Mouse (Mus musculus): ENCODE results near the gene Wnt6. TPM values are rescaled to one million over a fixed set of nuclear protein-coding genes. Genes with fewer than 3 reads are reported as not detected.

Gene Wnt6
- polyA plus RNA-seq, 1 experiment from 2014 or later = 4.5 TPM

- Histone ChIP-seq H3K4me2 (peak overlapping the region; percentile 84), H3K4me3 (peak overlapping the region; percentile 45), H3K27me3 (peaks cover 94% of the 10 kb centered on the region), H3K27ac (no peak overlapping the region), H3K4me1 (replicated peaks) (peaks cover 25% of the 10 kb centered on the region), H3K9me3 (no peaks in the 10 kb centered on the region), H3K36me3 (no peaks in the 10 kb centered on the region), H3K9ac (0 out of 2 replicates have a peak overlapping the region, but pooled peaks have one; percentile 53)
- ATAC-seq (ENCODE audit: low FRiP score) = no peak
- WGBS = 3% methylated on average over 13 of the region's 13 CpGs
Observed at GRCm38 (mm10) chr1:74783554-74783953, 11.9 kb downstream of the Wnt6 start.

GRCm38 (mm10) chr1:74784041-74784759, 12.5 kb downstream of the Wnt6 start:
- Histone ChIP-seq H3K27me3 (peaks cover 94% of the 10 kb centered on the region), H3K27ac (no peak overlapping the region), H3K4me1 (replicated peaks) (peaks cover 30% of the 10 kb centered on the region), H3K4me3 (peak overlapping the region; percentile 45), H3K36me3 (no peaks in the 10 kb centered on the region), H3K9me3 (no peaks in the 10 kb centered on the region), H3K4me2 (peak overlapping the region; percentile 84), H3K9ac (peak overlapping the region; percentile 53)
- ATAC-seq (ENCODE audit: low FRiP score) = peak; percentile 34
- under 1% methylated on average over 67 of the region's 67 CpGs for WGBS

- 4% methylated on average over 7 of the region's 7 CpGs for WGBS
- Histone ChIP-seq H3K9ac (no peak overlapping the region), H3K9me3 (no peaks in the 10 kb centered on the region), H3K27ac (no peak overlapping the region), H3K4me3 (no peak overlapping the region), H3K27me3 (peaks cover 98% of the 10 kb centered on the region), H3K4me1 (replicated peaks) (peaks cover 36% of the 10 kb centered on the region), H3K4me2 (no peak overlapping the region), H3K36me3 (no peaks in the 10 kb centered on the region)
- ATAC-seq (ENCODE audit: low FRiP score) = peak; percentile 31; the same call in 1 of the 2 replicates
Observed at GRCm38 (mm10) chr1:74787846-74788245, 16.2 kb downstream of the Wnt6 start.

GRCm38 (mm10) chr1:74788603-74789176, 17.0 kb downstream of the Wnt6 start:
- Histone ChIP-seq H3K36me3 (no peaks in the 10 kb centered on the region), H3K4me1 (replicated peaks) (peaks cover 38% of the 10 kb centered on the region), H3K27ac (no peak overlapping the region), H3K9ac (no peak overlapping the region), H3K4me3 (no peak overlapping the region), H3K27me3 (peaks cover 98% of the 10 kb centered on the region), H3K9me3 (no peaks in the 10 kb centered on the region), H3K4me2 (no peak overlapping the region)
- no peak for ATAC-seq (ENCODE audit: low FRiP score)
- WGBS = 17% methylated on average over 6 of the region's 6 CpGs

GRCm38 (mm10) chr1:74790095-74790494, 18.4 kb downstream of the Wnt6 start:
- WGBS = 4% methylated on average over 3 of the region's 3 CpGs
- Histone ChIP-seq H3K9me3 (no peaks in the 10 kb centered on the region), H3K4me2 (no peak overlapping the region), H3K4me3 (no peak overlapping the region), H3K9ac (no peak overlapping the region), H3K27me3 (peaks cover 98% of the 10 kb centered on the region), H3K27ac (no peak overlapping the region), H3K36me3 (no peaks in the 10 kb centered on the region), H3K4me1 (replicated peaks) (peaks cover 42% of the 10 kb centered on the region)
- ATAC-seq (ENCODE audit: low FRiP score) = no peak

- H3K4me2 ChIP-seq = peak within 1 kb of the TSS; percentile 53
- peak within 1 kb of the TSS; percentile 53; the same call in 1 of the 2 replicates for H3K9ac ChIP-seq
- no peaks in the 10 kb centered on the region for H3K36me3 ChIP-seq
- 0% methylated on average over 11 of the region's 11 CpGs for WGBS
- H3K4me1 ChIP-seq (replicated peaks) = peaks cover 47% of the 10 kb centered on the region
- H3K4me3 ChIP-seq = peak within 1 kb of the TSS; percentile 31
- H3K27ac ChIP-seq = no peak within 1 kb of the TSS
- peaks cover 99% of the 10 kb centered on the region for H3K27me3 ChIP-seq
- no peaks in the 10 kb centered on the region for H3K9me3 ChIP-seq
- ATAC-seq (ENCODE audit: low FRiP score) = 0 out of 2 replicates have a peak, but pooled peaks have one; percentile 7
Observed at GRCm38 (mm10) chr1:74791249-74791648, 19.6 kb downstream of the Wnt6 start, which contains the start of gene Wnt10a. Gene Wnt10a (plus strand): TSS chr1:74791516.

- no peak overlapping the region for H3K9ac ChIP-seq
Observed at GRCm38 (mm10) chr1:74792831-74793660, 21.4 kb downstream of the Wnt6 start.

GRCm38 (mm10) chr1:74794487-74795144, 22.9 kb downstream of the Wnt6 start:
- H3K27ac ChIP-seq = no peak overlapping the region
- H3K36me3 ChIP-seq = no peaks in the 10 kb centered on the region
- peaks cover 53% of the 10 kb centered on the region for H3K4me1 ChIP-seq (replicated peaks)
- peak overlapping the region; percentile 25 for H3K4me3 ChIP-seq
- peak overlapping the region; percentile 53 for H3K4me2 ChIP-seq
- no peaks in the 10 kb centered on the region for H3K9me3 ChIP-seq
- no peak for ATAC-seq (ENCODE audit: low FRiP score)
- H3K9ac ChIP-seq = peak overlapping the region; percentile 49; the same call in 1 of the 2 replicates
- WGBS = under 1% methylated on average over 35 of the region's 38 CpGs
- H3K27me3 ChIP-seq = peaks cover 97% of the 10 kb centered on the region

More at GRCm38 (mm10) chr1:74792831-74793660, 21.4 kb downstream of the Wnt6 start:
- Histone ChIP-seq H3K9me3 (no peaks in the 10 kb centered on the region), H3K36me3 (no peaks in the 10 kb centered on the region), H3K4me1 (replicated peaks) (peaks cover 60% of the 10 kb centered on the region), H3K4me3 (no peak overlapping the region), H3K27me3 (peaks cover 99% of the 10 kb centered on the region), H3K27ac (no peak overlapping the region), H3K4me2 (no peak overlapping the region)
- no peak for ATAC-seq (ENCODE audit: low FRiP score)
- 4% methylated on average over 19 of the region's 19 CpGs for WGBS

GRCm38 (mm10) chr1:74795145-74795529, 23.4 kb downstream of the Wnt6 start:
- Histone ChIP-seq H3K4me2 (peak overlapping the region; percentile 53), H3K9ac (0 out of 2 replicates have a peak overlapping the region, but pooled peaks have one; percentile 49), H3K4me3 (no peak overlapping the region), H3K27me3 (peaks cover 97% of the 10 kb centered on the region), H3K9me3 (no peaks in the 10 kb centered on the region), H3K36me3 (no peaks in the 10 kb centered on the region), H3K27ac (no peak overlapping the region), H3K4me1 (replicated peaks) (peaks cover 53% of the 10 kb centered on the region)
- WGBS = 7% methylated on average over 7 of the region's 11 CpGs
- ATAC-seq (ENCODE audit: low FRiP score) = no peak

- H3K9me3 ChIP-seq = no peaks in the 10 kb centered on the region
- peaks cover 52% of the 10 kb centered on the region for H3K4me1 ChIP-seq (replicated peaks)
- no peak overlapping the region for H3K4me3 ChIP-seq
- ATAC-seq (ENCODE audit: low FRiP score) = peak; percentile 55
- peaks cover 96% of the 10 kb centered on the region for H3K27me3 ChIP-seq
- no peak overlapping the region for H3K9ac ChIP-seq
- WGBS = 10% methylated on average over 5 of the region's 5 CpGs
- no peaks in the 10 kb centered on the region for H3K36me3 ChIP-seq
- H3K4me2 ChIP-seq = no peak overlapping the region
- no peak overlapping the region for H3K27ac ChIP-seq
Observed at GRCm38 (mm10) chr1:74797459-74797858, 25.8 kb downstream of the Wnt6 start.

GRCm38 (mm10) chr1:74800424-74800888, 28.8 kb downstream of the Wnt6 start:
- Histone ChIP-seq H3K27ac (no peak overlapping the region), H3K4me1 (replicated peaks) (peaks cover 55% of the 10 kb centered on the region), H3K36me3 (no peaks in the 10 kb centered on the region), H3K9me3 (no peaks in the 10 kb centered on the region), H3K4me3 (peak overlapping the region; percentile 17), H3K4me2 (peak overlapping the region; percentile 41), H3K9ac (no peak overlapping the region; the same call in 1 of the 2 replicates), H3K27me3 (peaks cover 96% of the 10 kb centered on the region)
- no peak for ATAC-seq (ENCODE audit: low FRiP score)
- under 1% methylated on average over 29 of the region's 29 CpGs for WGBS

All from hindbrain, embryonic 13.5 days (tissue).